Mouse (Mus musculus): Measurements from ENCODE around the gene 4933428M09Rik.

GRCm38 (mm10) chrX:139134031-139134430 lies 45.0 kb upstream of the 4933428M09Rik start:
- TF ChIP-seq CTCF (IDR thresholded peaks at IDR 0.05; ENCODE audit: borderline replicate concordance, control insufficient read depth, extremely low read depth, insufficient read depth, low read length, poor library complexity) (no peak), POLR2A (IDR thresholded peaks at IDR 0.05; ENCODE audit: control insufficient read depth, extremely low read depth, insufficient read depth, low read length, poor library complexity) (no peak)
